Mouse (Mus musculus): ENCODE results near the gene Best1. TPM values are rescaled to one million over a fixed set of nuclear protein-coding genes. Genes with fewer than 3 reads are reported as not detected.

Best1 gene
- polyA plus RNA-seq, 1 experiment from 2014 or later = 2.3 TPM

DNA sequence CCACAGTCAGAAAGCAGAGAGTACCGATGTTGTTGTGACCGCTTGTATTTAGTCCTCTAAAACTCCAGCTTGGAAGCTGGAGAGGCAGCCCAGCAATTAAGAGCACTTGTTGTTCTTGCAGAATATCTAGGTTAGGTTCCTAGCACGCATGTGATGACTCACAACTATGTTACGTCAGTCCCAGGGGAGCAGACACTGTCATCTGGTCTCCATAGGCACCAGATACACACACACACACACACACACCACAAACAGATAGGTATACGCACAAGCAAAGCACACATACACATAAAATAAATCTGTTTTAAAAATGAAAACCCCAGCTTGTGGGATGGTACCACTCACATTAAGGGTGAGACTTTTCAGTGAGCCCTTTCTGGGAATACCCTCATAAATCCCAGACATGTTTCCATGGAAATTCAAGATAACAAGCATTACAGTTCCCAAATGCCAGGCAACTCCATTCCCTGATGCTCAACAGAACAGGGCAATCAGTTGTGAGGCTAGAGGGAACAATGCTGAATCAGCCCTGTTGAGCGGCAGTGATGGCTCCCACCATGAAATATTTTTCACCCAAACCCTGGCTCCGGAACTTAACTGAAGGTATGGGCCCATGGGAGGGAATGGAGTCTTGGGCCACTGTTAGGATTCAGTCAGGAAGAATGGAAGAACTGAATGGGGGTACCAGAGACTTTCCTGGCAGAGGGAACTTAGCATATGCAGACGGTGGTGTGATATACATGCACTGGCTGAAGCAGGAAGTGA, 55.5 kb downstream of the Best1 start:
- WGBS = 91% methylated on average over 8 of the region's 8 CpGs
- no peak overlapping the region for H3K4me3 ChIP-seq
- no peaks in the 10 kb centered on the region for H3K27me3 ChIP-seq
- H3K4me2 ChIP-seq = no peak overlapping the region
- H3K27ac ChIP-seq (replicated peaks) = no peak overlapping the region
- no peaks in the 10 kb centered on the region for H3K9me3 ChIP-seq
- no peak overlapping the region for H3K9ac ChIP-seq
- no peaks in the 10 kb centered on the region for H3K4me1 ChIP-seq (replicated peaks)
- no peak for ATAC-seq (ENCODE audit: low FRiP score, low read depth)
- no peaks in the 10 kb centered on the region for H3K36me3 ChIP-seq

- Histone ChIP-seq H3K36me3 (no peaks in the 10 kb centered on the region), H3K4me1 (replicated peaks) (no peaks in the 10 kb centered on the region), H3K4me3 (no peak overlapping the region), H3K9me3 (no peaks in the 10 kb centered on the region), H3K9ac (no peak overlapping the region), H3K27me3 (no peaks in the 10 kb centered on the region), H3K4me2 (no peak overlapping the region), H3K27ac (replicated peaks) (no peak overlapping the region)
- ATAC-seq (ENCODE audit: low FRiP score, low read depth) = no peak
- 64% methylated on average over 10 of the region's 10 CpGs for WGBS
These were observed 58.6 kb downstream of the Best1 start for GRCm38 (mm10) chr19:9942539-9943533.

DNA sequence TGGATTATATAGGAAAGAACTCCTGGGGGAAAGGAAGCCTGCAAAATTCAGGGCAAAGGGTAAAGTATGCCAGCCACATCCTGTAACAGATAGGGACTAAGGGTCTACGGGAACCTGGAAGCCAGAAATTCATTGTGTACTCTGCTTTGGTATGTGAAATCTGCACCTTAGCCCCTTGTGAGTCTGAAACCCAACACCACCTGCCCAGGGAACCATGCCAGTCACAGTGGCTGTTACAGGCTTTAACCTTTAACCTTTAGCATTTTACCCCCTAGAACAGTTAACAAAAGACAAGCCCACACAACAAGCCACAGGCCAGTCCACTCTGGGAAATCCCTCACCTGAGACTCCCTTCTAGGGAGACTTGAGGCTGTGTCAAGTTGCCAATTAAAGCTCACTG, 59.6 kb downstream of the Best1 start:
- no peaks in the 10 kb centered on the region for H3K4me1 ChIP-seq (replicated peaks)
- no peak for ATAC-seq (ENCODE audit: low FRiP score, low read depth)
- no peaks in the 10 kb centered on the region for H3K27me3 ChIP-seq
- H3K4me2 ChIP-seq = no peak overlapping the region
- H3K4me3 ChIP-seq = no peak overlapping the region
- WGBS = 72% methylated on average over 1 of the region's 1 CpGs
- no peak overlapping the region for H3K27ac ChIP-seq (replicated peaks)
- H3K9me3 ChIP-seq = no peaks in the 10 kb centered on the region
- no peaks in the 10 kb centered on the region for H3K36me3 ChIP-seq
- no peak overlapping the region for H3K9ac ChIP-seq

DNA sequence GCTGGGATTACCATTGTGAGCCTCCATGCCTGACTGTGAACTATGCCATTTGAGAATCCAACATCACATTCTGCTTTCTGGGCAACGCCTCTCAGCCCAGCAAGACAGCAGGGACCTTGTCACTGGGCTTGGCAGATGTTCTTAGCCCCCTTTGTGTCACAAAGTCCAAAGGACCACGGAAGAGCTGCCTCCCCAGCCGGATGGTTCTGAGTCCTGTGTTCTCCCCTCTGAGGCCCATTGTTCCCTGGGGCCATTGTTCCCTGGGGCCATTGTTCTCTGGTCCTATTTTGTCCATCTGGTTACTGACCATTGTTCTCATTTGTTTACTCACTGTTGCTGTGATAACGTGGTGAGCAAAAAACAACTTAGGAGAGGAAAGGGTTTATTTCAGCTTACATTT, 60.5 kb downstream of the Best1 start:
- Histone ChIP-seq H3K27ac (replicated peaks) (no peak overlapping the region), H3K4me3 (no peak overlapping the region), H3K9me3 (no peaks in the 10 kb centered on the region), H3K36me3 (no peaks in the 10 kb centered on the region), H3K9ac (no peak overlapping the region), H3K27me3 (no peaks in the 10 kb centered on the region), H3K4me2 (no peak overlapping the region), H3K4me1 (replicated peaks) (no peaks in the 10 kb centered on the region)
- ATAC-seq (ENCODE audit: low FRiP score, low read depth) = no peak
- WGBS = 9% methylated on average over 4 of the region's 4 CpGs

- WGBS = 66% methylated on average over 7 of the region's 7 CpGs
- no peak for ATAC-seq (ENCODE audit: low FRiP score, low read depth)
- no peaks in the 10 kb centered on the region for H3K9me3 ChIP-seq
- no peaks in the 10 kb centered on the region for H3K4me1 ChIP-seq (replicated peaks)
- H3K36me3 ChIP-seq = no peaks in the 10 kb centered on the region
- no peak overlapping the region for H3K27ac ChIP-seq (replicated peaks)
- no peak overlapping the region for H3K4me2 ChIP-seq
- H3K4me3 ChIP-seq = no peak overlapping the region
- no peaks in the 10 kb centered on the region for H3K27me3 ChIP-seq
- H3K9ac ChIP-seq = no peak overlapping the region
These were observed 61.6 kb downstream of the Best1 start for GRCm38 (mm10) chr19:9939841-9940240.

GRCm38 (mm10) chr19:9938824-9939303, 62.6 kb downstream of the Best1 start:
- Histone ChIP-seq H3K9me3 (no peaks in the 10 kb centered on the region), H3K4me1 (replicated peaks) (no peaks in the 10 kb centered on the region), H3K4me3 (no peak overlapping the region), H3K36me3 (no peaks in the 10 kb centered on the region), H3K4me2 (no peak overlapping the region), H3K9ac (no peak overlapping the region), H3K27me3 (no peaks in the 10 kb centered on the region), H3K27ac (replicated peaks) (no peak overlapping the region)
- 76% methylated on average over 13 of the region's 13 CpGs for WGBS
- ATAC-seq (ENCODE audit: low FRiP score, low read depth) = no peak

GRCm38 (mm10) chr19:9938156-9938823, 63.1 kb downstream of the Best1 start:
- no peaks in the 10 kb centered on the region for H3K4me1 ChIP-seq (replicated peaks)
- no peak overlapping the region for H3K27ac ChIP-seq (replicated peaks)
- no peaks in the 10 kb centered on the region for H3K9me3 ChIP-seq
- no peaks in the 10 kb centered on the region for H3K27me3 ChIP-seq
- H3K9ac ChIP-seq = no peak overlapping the region
- H3K4me3 ChIP-seq = no peak overlapping the region
- H3K4me2 ChIP-seq = no peak overlapping the region
- WGBS = 83% methylated on average over 6 of the region's 6 CpGs
- H3K36me3 ChIP-seq = no peaks in the 10 kb centered on the region
- ATAC-seq (ENCODE audit: low FRiP score, low read depth) = no peak

DNA sequence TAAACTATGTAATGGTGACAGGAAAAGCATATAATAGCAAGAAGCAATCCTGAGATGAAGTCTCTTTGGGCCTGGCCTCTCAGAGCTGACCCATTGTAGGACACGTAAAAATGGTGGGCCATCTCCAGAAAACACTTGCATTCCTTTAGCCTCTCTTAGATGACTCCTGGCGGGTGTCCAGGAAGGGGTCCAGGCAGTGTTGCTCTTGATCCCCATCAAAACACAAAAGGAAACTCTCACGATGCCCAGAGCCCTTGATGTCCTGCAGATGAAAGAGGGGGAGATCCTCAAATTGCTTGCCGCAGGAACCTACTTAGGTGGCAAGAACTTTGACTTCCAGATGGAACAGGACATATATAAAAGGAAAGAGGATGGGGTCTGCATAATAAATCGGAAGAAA, 64.0 kb downstream of the Best1 start:
- Histone ChIP-seq H3K9ac (no peak overlapping the region), H3K4me2 (no peak overlapping the region), H3K9me3 (no peaks in the 10 kb centered on the region), H3K27me3 (no peaks in the 10 kb centered on the region), H3K27ac (replicated peaks) (no peak overlapping the region), H3K4me3 (no peak overlapping the region), H3K36me3 (no peaks in the 10 kb centered on the region), H3K4me1 (replicated peaks) (no peaks in the 10 kb centered on the region)
- ATAC-seq (ENCODE audit: low FRiP score, low read depth) = no peak
- 66% methylated on average over 5 of the region's 5 CpGs for WGBS

GRCm38 (mm10) chr19:9936579-9936978, 64.9 kb downstream of the Best1 start:
- no peaks in the 10 kb centered on the region for H3K4me1 ChIP-seq (replicated peaks)
- H3K4me2 ChIP-seq = no peak overlapping the region
- H3K27ac ChIP-seq (replicated peaks) = no peak overlapping the region
- H3K9me3 ChIP-seq = no peaks in the 10 kb centered on the region
- 77% methylated on average over 5 of the region's 5 CpGs for WGBS
- no peak overlapping the region for H3K4me3 ChIP-seq
- no peak for ATAC-seq (ENCODE audit: low FRiP score, low read depth)
- no peak overlapping the region for H3K9ac ChIP-seq
- H3K36me3 ChIP-seq = no peaks in the 10 kb centered on the region
- no peaks in the 10 kb centered on the region for H3K27me3 ChIP-seq

Measured in hindbrain, embryonic 15.5 days (tissue).